Mouse (Mus musculus) stomach, embryonic 14.5 days (tissue): Measurements from ENCODE around the gene Mia2. TPM values are rescaled to one million over a fixed set of nuclear protein-coding genes. Genes with fewer than 3 reads are reported as not detected.
"Not testable (repeated sequence)": the region's sequence is repeated elsewhere in the genome, so short reads cannot be mapped to it uniquely, and the experiment has no call there.

Experiments used
- ATAC-seq: fragments of 200-750 bp; cut with Nextera tagmentation; 2 replicates; pipeline ENCODE4 v1.8.0; 2017; ENCODE audit warnings: low read depth, moderate TSS enrichment; ENCODE audit not compliant: insufficient number of reproducible peaks, insufficient read depth, low FRiP score
- H3K27ac ChIP-seq: fragments of 300-500 bp; sonication (generic); 2 replicates; pipeline ENCODE4 v1.5.1; 2014; ENCODE audit warnings: mild to moderate bottlenecking, low read length, moderate library complexity, mixed read lengths
- H3K27me3 ChIP-seq: fragments of 300-500 bp; sonication (generic); 2 replicates; pipeline ENCODE4 v1.6.1; 2014; ENCODE audit warnings: low read length, control low read depth, mixed read lengths; ENCODE audit not compliant: control insufficient read depth, insufficient read depth
- H3K36me3 ChIP-seq: fragments of 300-500 bp; sonication (generic); 2 replicates; pipeline ENCODE4 v1.6.1; 2014; ENCODE audit warnings: mild to moderate bottlenecking, control low read depth, low read length, moderate library complexity, mixed read lengths; ENCODE audit not compliant: control insufficient read depth, insufficient read depth
- H3K4me1 ChIP-seq: fragments of 300-500 bp; sonication (generic); 2 replicates; pipeline ENCODE4 v1.6.1; 2014; ENCODE audit warnings: low read length, control low read depth, mixed read lengths; ENCODE audit not compliant: control insufficient read depth, insufficient read depth
- H3K4me2 ChIP-seq: fragments of 300-500 bp; sonication (generic); replicated peaks from 2 replicates; pipeline ENCODE4 v1.6.1; 2014; ENCODE audit warnings: low read depth, low read length, control low read depth
- H3K4me3 ChIP-seq: fragments of 300-500 bp; sonication (generic); 2 replicates; pipeline ENCODE4 v1.5.1; 2014; ENCODE audit warnings: low read depth, low read length, control low read depth
- H3K9ac ChIP-seq: fragments of 300-500 bp; sonication (generic); replicated peaks from 2 replicates; pipeline ENCODE4 v1.6.1; 2014; ENCODE audit warnings: low read depth, mild to moderate bottlenecking, control low read depth, low read length, moderate library complexity, mixed read lengths
- H3K9me3 ChIP-seq: fragments of 300-500 bp; sonication (generic); 2 replicates; pipeline ENCODE4 v1.6.1; 2016; ENCODE audit warnings: low read depth, low read length, control low read depth; ENCODE audit not compliant: control insufficient read depth
- WGBS: fragments of 180-500 bp; shearing (Covaris S2); extraction: QIAGEN DNeasy Blood & Tissue Kit; methylation state at CpG from one replicate; pipeline ENCODE4 v1.1.7; 2014; 5-methylcytosine and 5-hydroxymethylcytosine counted together
- polyA plus RNA-seq: library from polyadenylated mRNA; unstranded; fragments of >200 nt; fragmentation: Nextera tagmentation; extraction: Ambion mirVana; gene quantifications from 2 replicates; pipeline ENCODE4 v1.2.1, GENCODE M21; 2014

Mia2 gene
- polyA plus RNA-seq: 65.1 and 73.7 TPM in 2 replicates

DNA sequence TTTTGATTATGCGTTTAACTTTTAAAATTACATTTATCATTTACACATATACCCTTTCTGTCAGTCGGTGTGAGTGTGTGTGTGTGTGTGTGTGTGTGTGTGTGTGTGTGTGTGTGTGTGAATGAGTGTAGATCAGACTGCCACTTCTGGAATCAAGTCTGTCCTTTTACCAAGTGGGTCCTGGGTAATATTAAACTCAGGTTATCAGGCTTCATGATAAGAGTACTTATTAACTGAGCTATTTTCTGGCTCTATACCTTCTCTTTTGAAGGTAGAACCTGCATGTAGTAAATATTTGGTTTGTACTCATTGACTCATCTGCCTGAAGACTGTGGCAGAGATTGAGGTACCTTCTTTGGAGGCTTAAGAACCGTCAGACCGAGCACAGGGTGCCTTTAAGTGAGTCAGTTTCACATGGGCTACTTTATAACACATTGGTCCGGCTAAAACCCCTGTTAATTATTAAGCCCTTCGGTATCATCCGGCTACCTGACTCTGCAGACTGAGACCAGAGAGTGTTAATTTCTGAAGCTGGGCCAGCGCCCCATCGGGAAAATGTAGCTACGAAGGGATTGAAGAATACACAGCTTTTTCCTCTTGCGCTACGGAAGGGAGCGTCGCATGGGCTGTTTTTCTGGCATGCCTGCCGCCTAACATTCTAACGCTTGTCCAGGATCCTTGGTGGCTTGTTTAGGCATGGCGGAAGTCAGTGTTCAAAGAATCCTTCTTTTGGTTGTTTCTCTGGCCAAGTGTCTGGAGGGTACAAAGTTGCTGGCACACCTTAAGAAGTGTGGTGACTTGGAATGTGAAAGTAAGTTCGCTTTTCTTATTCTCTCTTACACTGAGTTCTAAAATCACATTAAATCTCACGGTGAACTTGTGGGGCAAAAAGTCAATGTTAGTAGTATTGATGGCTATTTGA lies at the start of gene Mia2:
TSS of gene Mia2 (plus strand) at position 696 of the 922 bp plus-strand sequence.
- WGBS: 70% methylated on average over 19 of the region's 19 CpGs
- ATAC-seq: peak; percentile 91
- H3K9ac ChIP-seq: no peak within 1 kb of the TSS
- no peaks in the 10 kb centered on the region for H3K9me3 ChIP-seq
- H3K4me2 ChIP-seq: 0 out of 2 replicates have a peak within 1 kb of the TSS, but pooled peaks have one; percentile 10
- no peaks in the 10 kb centered on the region for H3K27me3 ChIP-seq
- no peaks in the 10 kb centered on the region for H3K4me1 ChIP-seq
- H3K27ac ChIP-seq: peak within 1 kb of the TSS; percentile 58; the same call in 1 of the 2 replicates
- no peaks in the 10 kb centered on the region for H3K36me3 ChIP-seq
- peak within 1 kb of the TSS; percentile 28 for H3K4me3 ChIP-seq

DNA sequence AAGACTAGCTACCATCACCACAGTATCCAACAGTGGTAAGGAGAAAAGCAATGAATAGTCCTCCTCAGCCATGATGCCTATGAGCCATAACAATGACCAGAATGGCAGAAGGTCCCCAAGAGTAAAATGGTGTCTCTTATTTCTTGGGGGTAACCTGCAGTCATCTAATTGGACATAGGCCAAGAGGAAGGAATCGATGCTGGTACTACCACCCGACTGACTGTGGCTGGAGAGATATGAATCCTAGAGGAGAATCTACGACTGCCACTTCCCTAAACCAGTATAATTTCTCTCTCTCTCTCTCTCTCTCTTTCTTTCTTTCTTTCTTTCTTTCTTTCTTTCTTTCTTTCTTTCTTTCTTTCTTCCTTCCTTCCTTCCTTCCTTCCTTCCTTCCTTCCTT lies 43.1 kb upstream of the Mia2 start:
- Histone ChIP-seq H3K4me2 (no peak overlapping the region), H3K27me3 (no peaks in the 10 kb centered on the region), H3K4me3 (no peak overlapping the region), H3K27ac (no peak overlapping the region), H3K36me3 (peaks cover 8% of the 10 kb centered on the region; the same call in 1 of the 2 replicates), H3K9ac (no peak overlapping the region), H3K9me3 (no peaks in the 10 kb centered on the region), H3K4me1 (no peaks in the 10 kb centered on the region)
- ATAC-seq: no peak
- WGBS: 94% methylated on average over 3 of the region's 3 CpGs

DNA sequence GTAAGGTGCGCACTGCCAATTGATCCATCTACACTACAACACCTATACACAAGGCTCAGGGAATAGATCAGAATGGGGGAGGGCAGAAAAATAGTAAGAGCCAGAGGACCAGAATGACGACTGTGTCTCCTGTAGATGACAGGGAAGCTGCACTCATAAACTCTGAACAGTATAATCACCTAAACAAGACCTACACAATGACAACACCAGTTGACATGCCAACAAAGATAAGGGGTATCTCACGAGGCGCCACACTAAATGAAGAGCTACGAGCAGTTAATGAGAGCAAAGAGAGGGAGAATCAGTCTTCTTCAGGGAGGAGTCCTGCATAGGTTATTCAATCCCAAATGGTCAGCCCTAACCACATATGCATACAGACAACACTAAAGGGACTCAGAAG lies 42.4 kb upstream of the Mia2 start:
- 91% methylated on average over 5 of the region's 5 CpGs for WGBS
- Histone ChIP-seq H3K27ac (no peak overlapping the region), H3K27me3 (no peaks in the 10 kb centered on the region), H3K4me1 (no peaks in the 10 kb centered on the region), H3K9me3 (no peaks in the 10 kb centered on the region), H3K4me2 (no peak overlapping the region), H3K4me3 (no peak overlapping the region), H3K36me3 (peaks cover 8% of the 10 kb centered on the region; the same call in 1 of the 2 replicates), H3K9ac (no peak overlapping the region)
- no peak for ATAC-seq

DNA sequence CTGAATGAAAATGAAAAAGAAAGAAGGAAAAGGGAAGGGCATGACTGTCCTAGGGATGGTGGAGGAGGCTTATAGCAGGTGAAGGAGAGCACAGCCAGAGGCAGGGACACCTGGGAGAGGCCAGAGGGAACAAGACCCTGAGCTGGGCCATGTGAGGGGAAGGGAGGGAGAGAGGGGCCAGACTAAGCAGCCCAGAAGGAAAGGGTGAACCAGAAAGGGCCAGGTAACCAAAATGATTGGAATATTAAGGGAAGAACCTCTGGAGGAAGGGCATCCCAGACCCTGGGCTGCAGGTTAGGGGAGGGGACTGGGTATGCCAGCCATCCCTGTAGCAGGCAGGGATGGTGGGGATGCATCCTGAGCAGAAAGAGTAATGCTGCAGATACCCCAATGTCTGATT lies 41.6 kb upstream of the Mia2 start:
- Histone ChIP-seq H3K4me3 (no peak overlapping the region), H3K36me3 (peaks cover 11% of the 10 kb centered on the region), H3K27me3 (no peaks in the 10 kb centered on the region), H3K9me3 (no peaks in the 10 kb centered on the region), H3K27ac (no peak overlapping the region), H3K4me2 (no peak overlapping the region), H3K4me1 (peaks cover under 1% of the 10 kb centered on the region; the same call in 1 of the 2 replicates), H3K9ac (no peak overlapping the region)
- ATAC-seq: no peak

DNA sequence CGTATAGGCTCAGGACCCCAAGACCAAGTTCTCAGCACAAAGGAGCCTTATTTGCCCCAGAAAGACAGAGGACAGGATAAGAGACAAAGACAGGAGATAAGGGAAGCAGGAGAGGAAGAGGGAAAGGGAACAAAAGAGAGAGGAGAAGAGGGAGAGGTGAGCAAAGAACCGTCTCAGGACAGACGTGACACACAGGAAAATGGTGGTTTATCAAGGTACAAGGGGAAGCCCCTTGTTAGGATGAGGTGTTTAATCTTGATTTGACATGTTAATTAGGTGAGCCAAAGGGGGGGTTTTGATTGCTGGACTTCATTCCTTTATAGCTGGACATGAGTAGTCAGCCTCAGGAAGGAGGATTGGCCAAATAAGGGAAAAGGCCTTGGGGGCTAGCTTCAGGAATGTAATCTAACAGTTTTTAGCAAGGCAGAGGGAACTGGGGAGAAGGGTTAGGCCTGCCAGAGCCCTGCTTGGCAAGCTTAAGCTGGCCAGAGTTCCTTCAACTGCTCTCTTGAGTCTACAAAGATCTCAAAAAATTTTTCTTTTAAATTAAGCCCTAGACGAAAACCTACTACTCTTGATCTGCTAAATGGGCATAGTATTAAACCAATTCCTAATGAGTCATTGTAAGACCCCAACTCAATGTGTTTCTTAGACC lies 40.3 kb upstream of the Mia2 start:
- Histone ChIP-seq H3K27ac (no peak overlapping the region), H3K4me2 (no peak overlapping the region), H3K4me3 (no peak overlapping the region), H3K9ac (no peak overlapping the region), H3K27me3 (no peaks in the 10 kb centered on the region), H3K4me1 (peaks cover 8% of the 10 kb centered on the region; the same call in 1 of the 2 replicates), H3K36me3 (peaks cover 5% of the 10 kb centered on the region), H3K9me3 (no peaks in the 10 kb centered on the region)
- 72% methylated on average over 4 of the region's 4 CpGs for WGBS
- ATAC-seq: no peak

DNA sequence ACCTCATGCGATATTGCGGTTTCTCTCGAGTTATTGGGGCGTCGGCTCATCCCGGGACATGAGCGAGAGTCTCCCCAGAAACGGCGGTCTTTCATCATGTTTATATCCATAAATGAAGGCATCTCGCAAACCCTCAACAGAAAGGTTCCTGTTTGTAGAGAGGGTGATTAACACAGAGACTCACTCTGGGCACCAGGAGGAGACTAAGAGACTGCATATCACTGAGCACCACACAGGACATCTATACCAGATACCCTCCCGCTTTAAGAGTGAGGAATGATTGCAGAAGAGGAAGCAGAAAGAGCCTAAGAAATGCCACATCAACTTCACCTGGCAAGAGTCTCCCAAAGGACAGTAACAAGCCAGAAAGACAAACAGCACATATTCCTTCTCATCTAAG lies 39.4 kb upstream of the Mia2 start:
- Histone ChIP-seq H3K27ac (no peak overlapping the region), H3K4me2 (no peak overlapping the region), H3K4me1 (peaks cover 8% of the 10 kb centered on the region; the same call in 1 of the 2 replicates), H3K27me3 (no peaks in the 10 kb centered on the region), H3K36me3 (peaks cover 5% of the 10 kb centered on the region), H3K9ac (no peak overlapping the region), H3K9me3 (no peaks in the 10 kb centered on the region), H3K4me3 (no peak overlapping the region)
- WGBS: 99% methylated on average over 11 of the region's 11 CpGs
- no peak for ATAC-seq

DNA sequence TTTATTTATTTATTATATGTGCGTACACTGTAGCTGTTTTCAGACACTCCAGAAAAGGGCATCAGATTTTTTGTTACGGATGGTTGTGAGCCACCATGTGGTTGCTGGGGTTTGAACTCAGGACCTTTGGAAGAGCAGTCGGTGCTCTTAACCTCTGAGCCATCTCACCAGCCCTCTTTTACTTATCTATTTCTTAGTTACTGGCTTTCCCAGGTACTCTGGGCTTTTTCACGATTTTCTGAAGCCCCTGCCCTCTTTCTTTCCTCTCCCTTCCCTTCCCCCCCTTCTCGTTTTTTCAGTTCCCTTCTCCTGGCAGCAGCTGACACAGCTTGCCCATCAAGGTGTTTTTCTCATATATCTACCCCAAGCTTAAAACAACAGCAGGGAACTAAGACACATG lies 37.4 kb upstream of the Mia2 start:
- 84% methylated on average over 5 of the region's 5 CpGs for WGBS
- not testable (repeated sequence) for H3K27ac ChIP-seq, H3K36me3 ChIP-seq, H3K9ac ChIP-seq, H3K4me3 ChIP-seq, H3K4me2 ChIP-seq, H3K9me3 ChIP-seq, H3K27me3 ChIP-seq, ATAC-seq, H3K4me1 ChIP-seq

DNA sequence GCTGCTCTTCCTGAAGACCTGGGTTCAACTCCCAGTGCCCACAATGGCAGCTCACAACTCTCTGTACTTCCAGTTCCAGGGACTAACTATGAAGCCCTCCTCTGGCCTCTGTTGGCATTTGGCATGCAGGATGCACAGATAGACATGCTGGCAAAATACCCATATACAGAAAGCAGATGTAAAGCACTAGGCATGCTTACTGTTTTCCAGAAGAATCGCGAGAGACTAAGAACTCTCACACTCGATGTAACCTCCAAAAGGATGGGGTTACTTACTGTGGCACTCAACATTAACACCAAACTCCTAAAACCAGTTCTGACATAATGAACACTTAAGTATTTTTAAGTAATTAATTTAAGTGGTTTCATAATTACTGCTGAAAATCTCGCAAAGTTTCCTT lies 35.3 kb upstream of the Mia2 start:
- H3K36me3 ChIP-seq: peaks cover 5% of the 10 kb centered on the region; the same call in 1 of the 2 replicates
- ATAC-seq: no peak
- H3K9me3 ChIP-seq: no peaks in the 10 kb centered on the region
- peak overlapping the region; percentile 86; the same call in 1 of the 2 replicates for H3K27ac ChIP-seq
- H3K4me1 ChIP-seq: peaks cover 8% of the 10 kb centered on the region; the same call in 1 of the 2 replicates
- peak overlapping the region; percentile 48 for H3K4me2 ChIP-seq
- H3K4me3 ChIP-seq: peak overlapping the region; percentile 76
- 55% methylated on average over 4 of the region's 4 CpGs for WGBS
- no peaks in the 10 kb centered on the region for H3K27me3 ChIP-seq
- H3K9ac ChIP-seq: peak overlapping the region; percentile 88; the same call in 1 of the 2 replicates
